Mouse (Mus musculus) monocyte, adult 5-6 weeks (primary cell): ENCODE data around the gene Fam172a. TPM values are rescaled to one million over a fixed set of nuclear protein-coding genes. Genes with fewer than 3 reads are reported as not detected.
"Not testable (repeated sequence)": the region's sequence is repeated elsewhere in the genome, so short reads cannot be mapped to it uniquely, and the experiment has no call there.

ENCODE experiments used
- ATAC-seq: fragments of 153-309, 156-312 bp; replicated peaks from 2 replicates; pipeline ENCODE4 v1.8.0; 2017; ENCODE audit warnings: mild to moderate bottlenecking; ENCODE audit not compliant: low TSS enrichment, insufficient number of reproducible peaks, severe bottlenecking, poor library complexity, low FRiP score
- total RNA-seq: library from RNA; stranded (forward); fragments of 200-1000, 200-491, 200-594 nt; gene quantifications from 3 replicates; pipeline ENCODE4 v1.2.3, GENCODE M21; 2017

The Fam172a gene
- 31.1 to 90.8 TPM (median 46.9 TPM) in 3 replicates for total RNA-seq

GRCm38 (mm10) chr13:77701733-77702132 lies at the start of gene Fam172a:
Fam172a (plus strand) TSS chr13:77702033.
- not testable (repeated sequence) for ATAC-seq

DNA sequence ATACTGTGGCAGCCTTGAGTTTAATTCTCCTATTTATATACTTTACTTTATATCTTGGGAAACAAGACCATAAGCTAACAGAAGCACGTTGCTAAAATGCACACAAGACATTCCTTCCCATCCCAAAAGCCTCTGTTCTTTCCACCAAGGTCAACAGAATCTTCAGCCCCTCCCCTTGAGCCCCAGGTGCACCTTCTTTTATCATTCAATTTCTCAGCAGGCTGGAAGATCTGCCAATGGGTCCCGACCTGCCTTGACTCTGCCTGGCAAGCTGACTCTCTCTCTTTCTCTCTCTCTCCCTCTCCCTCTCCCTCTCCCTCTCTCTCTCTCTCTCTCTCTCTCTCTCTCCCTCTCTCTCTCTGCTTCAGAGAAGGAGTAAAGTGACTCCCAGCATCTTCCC lies 13.2 kb upstream of the Fam172a start:
- no peak for ATAC-seq

GRCm38 (mm10) chr13:77708514-77709013 lies 6.7 kb downstream of the Fam172a start:
- ATAC-seq = peak; percentile 99

DNA sequence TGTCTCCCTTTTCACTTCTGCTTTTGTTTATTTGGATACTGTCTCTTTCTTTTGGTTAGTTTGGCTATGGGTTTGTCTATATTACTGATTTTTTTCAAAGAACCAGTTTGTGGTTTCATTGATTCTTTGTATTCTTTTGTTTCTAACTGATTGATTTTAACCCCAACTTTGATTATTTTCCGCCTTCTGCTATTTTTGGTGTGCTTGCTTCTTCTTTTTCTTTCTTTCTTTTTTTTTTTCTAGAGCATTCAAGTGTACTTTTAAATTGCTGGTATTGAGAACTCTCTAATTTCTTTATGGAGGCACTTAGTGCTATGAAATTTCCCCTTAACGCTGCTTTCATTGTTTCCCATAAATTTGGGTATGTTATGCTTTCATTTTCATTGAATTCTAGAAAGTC lies 15.7 kb downstream of the Fam172a start:
- ATAC-seq = no peak

DNA sequence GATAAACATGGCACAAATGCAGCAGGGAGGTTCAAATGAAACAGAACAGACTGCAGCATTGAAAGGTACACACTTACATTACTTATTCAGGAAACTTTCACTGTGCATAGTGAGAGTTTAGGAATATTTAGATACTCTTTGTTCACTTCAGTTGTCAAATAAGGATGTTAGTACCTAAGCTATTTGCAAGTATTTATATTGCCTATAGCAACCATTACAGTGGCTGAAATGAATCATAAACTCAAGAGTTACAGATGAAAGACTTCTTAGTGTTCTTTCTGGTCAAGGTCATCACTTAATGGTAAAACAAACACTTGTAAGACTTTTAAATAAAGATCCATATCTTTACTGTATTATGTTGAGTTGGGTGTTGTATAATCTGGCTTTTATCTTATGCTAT lies 41.0 kb downstream of the Fam172a start:
- no peak for ATAC-seq

DNA sequence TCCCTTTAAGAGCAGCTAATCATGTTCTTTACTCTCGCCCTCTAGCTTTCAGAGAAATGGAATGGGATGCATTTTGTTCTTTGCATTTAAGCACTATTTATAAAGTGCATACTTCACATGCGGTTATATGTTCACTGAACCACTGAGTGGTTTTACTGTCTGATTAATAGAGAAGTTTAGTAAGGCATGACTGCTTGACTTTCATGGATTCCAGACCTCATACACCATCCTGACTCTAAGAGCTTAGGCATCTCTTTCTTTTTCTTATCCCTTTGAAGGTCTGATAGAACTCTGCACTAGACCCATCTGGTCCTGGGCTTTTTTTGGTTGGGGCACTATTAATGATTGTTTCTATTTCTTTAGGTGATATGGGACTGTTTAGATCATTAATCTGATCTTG lies 75.8 kb downstream of the Fam172a start:
- ATAC-seq = no peak

- not testable (repeated sequence) for ATAC-seq
Measured at GRCm38 (mm10) chr13:77807341-77807740, 105.5 kb downstream of the Fam172a start.

DNA sequence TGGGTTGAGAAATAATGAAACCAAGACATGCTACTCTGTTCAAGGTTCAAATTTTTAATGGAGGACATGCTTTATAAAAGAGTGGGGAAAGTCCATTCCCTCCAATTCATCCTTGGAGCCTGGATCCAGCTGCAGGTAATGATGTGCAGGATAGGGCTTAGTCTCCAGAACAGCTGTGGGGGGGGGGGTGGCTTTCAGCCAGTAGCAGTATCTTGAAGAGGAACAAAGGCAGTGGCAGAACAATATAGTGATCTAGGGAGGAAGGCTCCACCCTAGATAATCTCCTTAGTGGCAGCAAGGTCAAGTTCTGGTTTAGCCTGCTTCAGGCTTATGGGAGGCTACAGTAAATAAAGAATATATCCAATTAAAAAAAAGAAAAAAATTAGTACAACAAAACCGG lies 108.6 kb downstream of the Fam172a start:
- no peak for ATAC-seq

DNA sequence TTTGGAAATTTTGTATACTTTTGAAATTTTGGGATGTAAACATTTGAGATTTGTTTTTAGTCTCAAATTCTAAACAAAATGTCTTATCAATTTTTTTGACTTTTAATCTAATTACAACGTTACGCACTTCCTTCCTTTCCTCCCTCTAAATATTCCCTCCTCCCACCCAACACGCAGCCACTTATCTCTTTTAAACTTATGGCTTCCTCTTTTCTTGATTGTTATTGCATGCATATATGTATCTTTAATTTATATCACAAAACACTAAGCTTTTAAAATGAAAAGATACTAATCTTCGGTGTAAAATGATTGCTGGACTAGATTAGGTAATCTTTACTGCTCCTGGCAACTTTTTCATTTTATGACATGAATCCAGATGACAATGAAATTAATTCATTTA lies 124.3 kb downstream of the Fam172a start:
- no peak for ATAC-seq

DNA sequence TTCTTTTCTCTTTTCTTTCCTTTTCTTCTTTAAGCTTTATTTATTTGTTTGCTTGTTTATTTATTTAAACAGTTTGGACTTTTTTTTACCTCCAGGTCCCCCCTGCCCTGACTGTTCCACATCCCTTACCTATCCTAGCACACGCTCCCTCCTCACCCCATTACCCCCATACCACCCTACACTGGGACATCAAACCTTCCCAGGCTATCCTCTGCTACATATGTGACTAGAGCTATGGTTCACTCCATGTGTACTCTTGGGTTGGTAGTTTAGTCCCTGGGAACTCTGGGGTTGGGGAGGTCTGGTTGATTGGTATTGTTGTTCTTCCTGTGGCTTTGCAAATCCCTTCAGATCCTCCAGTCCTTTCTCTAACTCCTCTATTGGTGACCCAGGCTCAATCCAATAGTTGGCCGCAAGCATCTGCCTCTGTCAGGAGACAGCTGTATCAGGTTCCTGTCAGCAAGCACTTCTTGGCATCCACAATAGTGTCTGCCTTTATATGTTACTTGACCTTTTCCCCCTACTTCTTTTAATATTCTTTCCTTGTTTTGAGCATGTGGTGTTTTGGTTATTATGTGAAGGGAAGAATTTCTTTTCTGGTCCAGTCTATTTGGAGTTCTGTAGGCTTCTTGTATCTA lies 141.3 kb downstream of the Fam172a start:
- ATAC-seq = no peak

- ATAC-seq = no peak
Measured at GRCm38 (mm10) chr13:77848868-77849267, 147.0 kb downstream of the Fam172a start.

GRCm38 (mm10) chr13:77864804-77865203 lies 163.0 kb downstream of the Fam172a start:
- ATAC-seq = no peak

DNA sequence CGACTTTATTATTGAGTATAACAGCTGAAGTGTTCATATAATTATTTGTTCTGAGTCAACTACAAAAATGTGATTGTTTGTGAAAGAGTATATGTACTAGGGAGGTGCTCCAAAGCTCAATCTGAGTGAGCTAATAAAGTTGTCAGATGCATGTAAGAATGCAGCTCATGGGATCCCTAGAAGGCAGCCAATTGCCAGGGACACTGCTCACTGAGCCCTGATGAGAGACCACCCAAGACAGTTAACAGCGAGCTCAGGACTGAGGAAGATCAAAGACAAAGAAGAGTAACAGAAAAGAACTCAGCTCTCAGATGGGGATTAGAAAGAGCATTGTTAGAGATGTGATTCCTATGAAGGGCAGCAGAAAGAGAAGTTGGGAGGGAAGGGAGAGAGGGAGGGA lies 166.5 kb downstream of the Fam172a start:
- ATAC-seq = no peak

DNA sequence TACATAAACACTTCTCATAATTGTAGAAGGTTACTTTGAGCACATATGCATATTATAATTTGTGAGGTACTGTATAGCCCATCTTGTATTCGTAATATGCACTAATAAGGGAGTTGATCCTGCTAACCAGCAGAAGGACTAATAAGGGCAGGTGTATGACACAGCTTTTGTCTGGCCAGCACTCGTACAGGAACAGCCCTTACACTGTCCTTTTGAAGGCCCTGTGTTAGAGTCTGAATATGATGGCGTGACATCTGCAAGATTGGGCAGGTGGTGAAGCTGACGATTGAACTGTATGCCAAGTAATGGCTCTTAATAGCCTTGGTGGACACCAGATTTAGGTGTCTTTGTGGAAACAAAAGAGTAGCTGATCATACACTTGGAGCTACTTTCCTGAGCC lies 176.3 kb downstream of the Fam172a start:
- no peak for ATAC-seq

- no peak for ATAC-seq
Measured at GRCm38 (mm10) chr13:77878545-77878944, 176.7 kb downstream of the Fam172a start.

GRCm38 (mm10) chr13:77897619-77898018 lies 195.8 kb downstream of the Fam172a start:
- no peak for ATAC-seq

DNA sequence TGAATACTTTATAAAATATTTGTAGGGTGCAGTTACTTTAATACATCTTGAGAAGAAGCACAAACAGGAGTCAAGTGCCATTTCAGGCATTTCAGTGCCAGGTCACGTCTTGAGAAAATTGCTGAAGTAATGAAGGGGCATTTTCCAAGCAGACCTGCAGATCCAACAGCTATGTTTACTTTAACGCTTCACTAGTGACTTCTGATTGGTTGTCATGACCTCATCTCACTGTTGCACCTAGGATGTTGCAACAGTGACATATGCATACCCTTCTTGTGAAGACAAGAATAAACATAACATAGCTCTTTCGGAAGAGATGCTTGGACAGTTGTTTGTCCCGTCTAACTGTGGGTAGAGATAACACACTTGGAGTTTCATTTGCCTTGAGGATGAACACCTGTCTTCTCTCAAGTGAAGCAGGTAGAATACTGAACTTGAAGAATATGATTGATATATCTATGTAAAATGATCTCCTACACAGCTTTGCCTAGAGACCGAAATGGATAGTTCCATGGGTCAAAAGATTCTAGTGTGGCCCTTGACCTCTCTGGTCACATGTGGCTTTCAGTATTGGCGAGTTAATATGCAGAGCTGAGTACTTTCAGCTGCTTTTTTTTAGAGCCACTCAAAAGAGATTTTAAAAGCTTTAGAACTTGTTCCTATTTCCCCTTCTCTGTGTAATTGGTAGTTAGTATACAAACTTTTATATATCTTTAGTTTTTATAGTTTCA lies 196.4 kb downstream of the Fam172a start:
- ATAC-seq = no peak

DNA sequence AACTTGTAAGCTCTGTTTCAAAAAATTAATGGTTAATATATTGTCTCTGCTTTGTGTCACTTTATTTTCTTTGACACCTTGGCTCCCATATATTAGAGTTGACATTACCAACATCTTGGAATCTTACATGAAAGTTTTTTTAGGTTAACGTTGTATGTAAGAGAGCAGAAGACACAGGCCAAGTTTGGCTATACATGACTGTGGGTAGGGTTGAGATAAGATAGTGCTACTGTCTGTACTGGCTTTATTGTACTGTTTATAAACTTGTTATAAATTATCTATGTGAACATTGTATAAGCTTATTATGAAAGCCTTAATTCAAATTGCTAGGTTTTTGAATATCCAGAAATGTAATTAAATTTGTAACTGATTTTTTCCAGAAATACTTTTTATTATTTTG lies 197.9 kb downstream of the Fam172a start:
- no peak for ATAC-seq

DNA sequence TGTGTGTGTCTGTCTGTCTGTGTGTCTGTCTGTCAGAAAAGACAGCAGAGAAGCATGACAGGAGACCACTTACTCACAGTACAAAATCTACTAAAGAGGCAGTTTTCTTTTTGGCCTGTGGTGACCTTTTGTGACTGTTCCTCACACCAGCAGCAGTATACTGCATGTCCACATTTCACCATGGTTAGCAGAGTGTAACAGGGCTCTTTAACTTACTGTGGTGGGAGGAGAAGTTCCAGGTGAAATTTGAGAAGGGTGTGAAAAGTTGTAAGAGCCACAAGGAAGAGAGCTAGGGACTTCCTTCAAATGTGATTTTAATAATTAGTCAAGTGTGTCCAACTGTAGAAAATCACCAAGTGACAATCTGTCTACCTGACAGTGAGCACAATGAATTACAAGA lies 199.0 kb downstream of the Fam172a start:
- ATAC-seq = no peak

DNA sequence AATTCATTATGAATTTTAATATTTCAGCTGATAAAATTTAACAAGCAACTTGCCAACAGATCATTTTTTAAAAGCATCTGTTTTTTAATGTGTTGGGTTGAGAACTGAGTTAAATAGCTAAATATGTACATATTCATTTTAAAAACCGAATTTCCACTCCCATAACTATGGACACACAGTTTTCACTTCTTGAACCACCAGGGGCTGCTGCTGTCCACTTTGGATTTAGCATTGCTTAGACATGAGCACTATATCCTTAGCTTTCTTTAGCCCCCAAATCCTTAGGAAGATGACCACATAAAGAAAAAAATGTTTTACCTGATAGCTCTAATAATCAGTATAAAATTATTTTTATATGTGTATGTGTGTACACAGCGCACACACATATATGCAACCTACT lies 207.4 kb downstream of the Fam172a start:
- no peak for ATAC-seq
